Mouse (Mus musculus): Measurements from ENCODE around the gene Gm5725. TPM values are rescaled to one million over a fixed set of nuclear protein-coding genes. Genes with fewer than 3 reads are reported as not detected.
"Not testable (repeated sequence)": the region's sequence is repeated elsewhere in the genome, so short reads cannot be mapped to it uniquely, and the experiment has no call there.

Gene Gm5725
- total RNA-seq (2022), result not detected

DNA sequence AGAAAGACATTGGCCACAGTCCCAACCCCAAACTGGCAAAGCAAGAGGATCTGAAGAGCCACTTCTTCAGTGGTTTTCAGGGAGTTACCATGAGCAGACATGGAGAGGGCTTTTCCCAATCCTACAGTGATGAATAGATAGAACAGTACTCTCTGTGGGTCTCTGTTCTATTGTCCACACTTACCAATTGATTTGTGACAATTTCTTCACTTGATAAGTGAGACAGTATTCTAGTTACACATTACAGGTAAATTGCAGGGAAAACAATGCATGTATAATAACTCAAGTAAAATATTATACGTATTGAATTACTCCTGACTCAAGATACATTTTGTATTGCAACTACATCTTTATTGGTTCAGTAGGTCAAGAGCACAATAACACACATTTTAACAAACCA is at the start of gene Gm5725:
Gm5725 (minus strand) TSS at position 101 of the 400 bp plus-strand sequence.
- DNase-seq (ENCODE audit: low spot score in 2 of 2), result not testable (repeated sequence)

DNA sequence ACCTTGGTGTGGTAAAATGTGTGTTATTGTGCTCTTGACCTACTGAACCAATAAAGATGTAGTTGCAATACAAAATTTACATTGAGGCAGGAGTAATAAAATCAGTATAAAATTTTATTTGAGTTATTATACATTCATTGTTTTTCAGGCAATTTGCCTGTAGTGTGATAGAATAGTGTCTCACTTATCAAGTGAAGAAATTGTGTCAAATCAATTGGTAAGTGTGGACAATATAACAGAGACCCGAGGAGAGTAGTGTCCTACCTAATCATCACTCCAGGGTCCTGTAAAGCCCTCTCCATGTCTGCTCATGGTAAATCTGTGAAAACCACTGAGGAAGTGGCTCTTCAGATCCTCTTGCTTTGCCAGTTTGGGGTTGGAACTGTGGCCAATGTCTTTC is 12.0 kb downstream of the Gm5725 start, which contains the start of gene Vmn1r135:
Vmn1r135 (plus strand) TSS at position 301 of the 400 bp plus-strand sequence.
- not testable (repeated sequence) for DNase-seq (ENCODE audit: low spot score in 2 of 2)

DNA sequence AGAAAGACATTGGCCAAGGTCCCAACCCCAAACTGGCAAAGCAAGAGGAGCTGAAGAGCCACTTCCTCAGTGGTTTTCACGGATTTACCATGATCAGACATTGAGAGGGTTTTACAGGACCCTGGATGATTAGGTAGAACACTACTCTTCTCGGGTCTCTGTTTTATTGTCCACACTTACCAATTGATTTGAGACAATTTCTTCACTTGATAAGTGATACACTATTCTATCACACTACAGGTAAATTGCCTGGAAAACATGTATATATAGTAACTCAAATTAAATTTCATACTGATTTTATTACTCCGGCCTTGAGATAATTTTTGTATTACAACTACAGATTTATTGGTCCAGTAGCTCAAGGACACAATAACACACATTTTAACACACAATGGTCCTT is 47.4 kb downstream of the Gm5725 start, which contains the start of gene Gm4177:
Gm4177 (minus strand) TSS at position 101 of the 400 bp plus-strand sequence.
- DNase-seq (ENCODE audit: low spot score in 2 of 2), result not testable (repeated sequence)

Other genes starting within 250 kb of the Gm5725 start
- not detected for gene Vmn1r132, start 230.2 kb downstream of the Gm5725 start, total RNA-seq (2022)
- gene Gm4175, start 82.8 kb downstream of the Gm5725 start, total RNA-seq (2022), result not detected
- not detected for gene Gm4177, start 47.5 kb downstream of the Gm5725 start, total RNA-seq (2022)
- not detected for gene Vmn1r135, start 11.9 kb downstream of the Gm5725 start, total RNA-seq (2022)
- gene Gm5891, start 77.0 kb upstream of the Gm5725 start, total RNA-seq (2022), result not detected
- gene Vmn1r137, start 150.3 kb upstream of the Gm5725 start, total RNA-seq (2022), result not detected
- not detected for gene Vmn1r138, start 184.6 kb upstream of the Gm5725 start, total RNA-seq (2022)
- gene Gm6176, start 212.0 kb upstream of the Gm5725 start, total RNA-seq (2022), result not detected
- not detected for gene Vmn1r139, start 224.8 kb upstream of the Gm5725 start, total RNA-seq (2022)

Data from left cerebral cortex, adult 8-10 months (tissue).